Mouse (Mus musculus) T-cell, adult 2 months (primary cell): ENCODE data around the gene Dop1b.

ENCODE experiments used
- DNase-seq: peaks from one replicate; pipeline ENCODE4 v3.0.0; 2022; ENCODE audit warnings: low spot score

The Dop1b gene

GRCm38 (mm10) chr16:93830071-93830470 is 118.4 kb downstream of the Dop1b start:
- no peak for DNase-seq

DNA sequence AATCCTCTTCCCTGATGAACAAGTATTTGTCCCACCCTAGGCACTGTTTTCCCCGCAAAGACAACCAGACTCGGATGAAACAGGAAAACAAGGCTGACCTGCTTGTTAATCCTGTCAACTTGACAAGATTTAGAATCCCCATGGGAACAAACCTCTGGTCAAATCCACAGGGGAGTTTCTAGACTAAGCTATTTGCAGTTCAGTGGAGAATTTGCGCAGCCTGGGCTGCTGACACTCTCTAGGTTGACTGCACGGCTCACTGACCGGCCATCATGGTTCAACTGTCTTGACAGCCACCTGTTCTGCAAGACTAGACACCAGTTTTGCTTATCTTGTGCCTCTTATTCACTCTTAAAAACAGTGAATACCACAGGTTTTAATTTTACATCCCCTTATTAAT is 119.2 kb downstream of the Dop1b start:
- DNase-seq: no peak

DNA sequence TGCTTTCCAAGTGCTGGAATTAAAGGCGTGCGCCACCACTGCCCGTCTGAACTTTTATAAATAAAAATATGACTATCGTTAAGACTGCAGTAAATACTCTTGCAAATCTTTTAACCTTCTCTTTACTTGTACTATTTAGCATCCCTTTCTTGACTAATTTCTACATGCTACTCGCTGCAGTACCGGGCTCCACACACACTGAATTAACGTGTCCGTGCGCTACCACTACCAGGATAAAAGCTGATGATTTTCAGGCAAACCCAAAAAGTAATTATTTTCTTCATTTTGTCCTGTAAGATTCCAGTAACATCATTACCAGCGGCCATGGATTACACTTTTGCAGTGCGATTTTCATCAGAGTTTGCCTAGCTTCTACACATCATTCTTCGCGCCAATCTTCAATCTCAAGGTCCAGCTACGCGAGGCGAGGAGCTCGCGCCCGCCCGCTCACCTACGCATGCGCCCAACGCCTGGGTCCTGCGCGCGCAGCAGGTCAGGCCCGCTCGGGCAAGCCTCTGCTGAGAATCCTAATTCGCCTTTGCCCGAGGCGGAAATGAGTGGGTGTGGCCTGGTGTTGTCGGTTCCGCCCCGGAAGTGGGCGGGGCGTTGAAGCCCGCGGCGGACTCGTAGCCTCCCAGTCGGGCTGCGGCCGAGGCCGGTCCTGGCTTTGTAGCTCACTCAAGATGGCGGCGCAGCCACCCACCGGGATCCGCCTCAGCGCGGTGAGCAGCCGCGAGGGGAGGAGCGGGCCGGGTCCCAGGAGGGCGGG is 120.1 kb downstream of the Dop1b start, which contains the start of gene Morc3:
TSS of gene Morc3 (plus strand) at position 495 of the 769 bp plus-strand sequence.
- peak; percentile 99 for DNase-seq

GRCm38 (mm10) chr16:93832451-93833276 is 121.0 kb downstream of the Dop1b start:
- peak; percentile 45 for DNase-seq

- no peak for DNase-seq
Observed at GRCm38 (mm10) chr16:93833551-93833950, 121.8 kb downstream of the Dop1b start.

DNA sequence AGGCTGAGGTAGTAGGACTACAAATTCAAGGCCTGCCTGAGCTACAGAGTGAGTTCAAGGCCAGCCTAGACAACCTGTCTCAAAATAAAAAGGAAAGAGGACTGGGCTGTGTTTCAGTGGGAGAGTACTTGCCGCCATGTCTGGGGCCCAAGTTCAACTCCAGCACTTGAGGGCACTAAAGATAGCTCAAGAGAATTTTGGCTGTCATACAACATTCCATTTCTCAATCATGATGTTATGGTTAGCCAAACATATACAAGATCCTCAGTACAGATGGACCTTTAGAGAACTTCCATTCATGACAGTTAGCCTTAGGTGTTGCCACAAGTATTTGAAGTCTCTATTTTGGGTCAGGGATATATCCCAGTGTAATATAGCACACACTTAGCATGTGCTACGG is 122.4 kb downstream of the Dop1b start:
- DNase-seq: no peak

DNA sequence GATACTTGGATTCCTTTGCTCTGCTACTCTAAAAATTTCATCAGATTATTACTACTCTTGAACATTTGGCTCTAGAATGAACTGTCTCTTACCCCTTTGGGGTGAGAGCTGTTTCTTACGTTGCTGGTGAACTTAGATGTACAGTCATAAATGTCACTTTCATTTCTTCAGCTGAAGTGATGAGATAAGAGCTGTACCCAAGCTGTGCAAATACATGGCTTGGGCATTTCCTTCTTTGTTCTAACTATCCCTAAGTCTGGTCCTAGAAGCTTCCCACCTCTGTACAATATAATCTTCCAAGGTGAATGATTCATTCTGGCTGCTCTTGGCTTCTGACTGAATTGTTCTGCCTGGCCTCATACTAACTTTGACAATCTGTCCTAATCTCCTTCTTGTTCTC is 127.3 kb downstream of the Dop1b start:
- no peak for DNase-seq

- no peak for DNase-seq
Observed at GRCm38 (mm10) chr16:93850527-93850926, 138.8 kb downstream of the Dop1b start.

GRCm38 (mm10) chr16:93859967-93860366 is 148.3 kb downstream of the Dop1b start:
- DNase-seq: no peak
